Comparison of ENCODE assay signal across 8 mouse cellular contexts in the genomic region with DNA sequence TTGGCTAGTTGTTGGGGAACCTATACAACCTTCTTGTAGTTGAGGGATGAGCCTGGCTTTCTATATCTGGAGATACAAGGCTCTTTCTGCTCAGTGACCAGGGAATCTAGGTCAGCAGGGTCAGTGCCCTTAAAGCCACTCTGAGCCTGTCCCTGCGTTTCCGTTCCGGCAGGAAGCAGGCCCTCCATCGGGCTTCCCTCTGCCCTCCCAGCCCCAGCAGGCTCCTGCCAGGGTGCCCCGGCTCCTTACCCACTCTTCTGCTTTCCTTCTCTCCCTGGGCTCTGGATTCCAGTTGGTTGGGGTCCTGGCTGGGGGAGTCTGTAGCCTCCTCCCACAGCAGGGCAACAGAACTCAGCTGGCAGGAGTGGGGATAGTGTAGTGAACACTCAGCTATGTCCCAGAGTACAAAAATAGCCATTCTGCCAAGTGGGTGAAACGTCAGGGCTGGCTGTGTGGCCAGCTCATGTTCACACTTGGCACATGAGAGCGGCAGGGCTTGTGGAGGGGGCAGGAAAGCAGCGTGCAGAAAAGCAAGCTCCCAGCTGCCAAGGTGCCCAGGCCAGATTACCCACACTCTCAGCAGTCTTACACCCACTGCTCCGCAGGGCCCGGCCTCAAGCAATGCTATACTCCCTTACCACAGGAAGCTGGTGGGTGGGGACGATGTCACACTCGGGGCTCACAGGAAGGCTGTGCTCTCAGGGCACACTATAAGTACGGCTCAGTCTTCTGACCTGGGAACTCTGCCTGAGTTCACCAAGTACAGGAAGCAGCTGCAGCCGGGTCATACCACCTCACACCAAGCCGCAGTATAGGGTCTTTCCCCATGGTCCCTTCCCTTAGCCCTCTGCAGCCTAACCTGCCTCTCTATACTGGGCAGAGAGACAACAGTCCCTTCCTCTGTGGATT. TPM values are rescaled to one million over a fixed set of nuclear protein-coding genes. Genes with fewer than 3 reads are reported as not detected.
A peak's percentile ranks its signal among the peaks of the same experiment; 100 is the strongest.
DNase-seq lines count a peak whose midpoint lies in the region; ATAC-seq and TF ChIP-seq lines count a peak whose summit lies in the region.

No protein-coding gene starts in this region.

- WGBS in cerebellum, adult 2 months: 5% methylated on average over 15 of the region's 15 CpGs
- 72% methylated on average over 15 of the region's 15 CpGs for WGBS in hindbrain, embryonic 16.5 days

- no peak for TF ChIP-seq POLR2A in cerebellum, adult 2 months (IDR thresholded peaks at IDR 0.05; ENCODE audit: borderline replicate concordance, insufficient read depth, low read length)

- no peaks in the 10 kb centered on the region for H3K36me3 ChIP-seq in hindbrain, embryonic 16.5 days (ENCODE audit: control insufficient read depth, insufficient read depth, low read length)

- peak overlapping the region; percentile 88 for H3K27ac ChIP-seq in cerebellum, adult 2 months (ENCODE audit: insufficient read depth, low read length)
- peak overlapping the region; percentile 92 for H3K27ac ChIP-seq in gastrocnemius, adult 2 months
- peak overlapping the region; percentile 71 for H3K27ac ChIP-seq in hindbrain, embryonic 16.5 days (ENCODE audit: low read depth, low read length)

- peak; percentile 91 for ATAC-seq in hindbrain, embryonic 16.5 days

- DNase-seq in adrenal gland, adult (ENCODE audit: inconsistent age in 2 of 2, low spot score in 1 of 2): peak; percentile 90 to 96
- peak; percentile 80 to 85 for DNase-seq in cerebellum, adult 2 months
- peak; percentile 91 for DNase-seq in gastrocnemius, adult 2 months
- DNase-seq in left cerebral cortex, adult 11 months (ENCODE audit: low spot score): peak; percentile 66
- peak; percentile 88 for DNase-seq in lung, postnatal 10 days
- DNase-seq in right cerebral cortex, postnatal 25 days: peak; percentile 68
- DNase-seq in urinary bladder, postnatal 4 days (ENCODE audit: low spot score in 2 of 2): peak; percentile 40 to 65

- no peak overlapping the region for H3K4me3 ChIP-seq in cerebellum, adult 2 months (replicated peaks; ENCODE audit: insufficient read depth, low read depth, low read length)
- H3K4me3 ChIP-seq in gastrocnemius, adult 2 months: peak overlapping the region; percentile 70
- no peak overlapping the region for H3K4me3 ChIP-seq in hindbrain, embryonic 16.5 days (ENCODE audit: low read length)

- peak overlapping the region; percentile 11; the same call in 1 of the 2 replicates for H3K4me2 ChIP-seq in hindbrain, embryonic 16.5 days (ENCODE audit: low read length)

- intact Hi-C loops in gastrocnemius, adult 2 months (cut with DNase I): no loop called here

- no peaks in the 10 kb centered on the region for H3K9me3 ChIP-seq in hindbrain, embryonic 16.5 days (ENCODE audit: control insufficient read depth, low read length)

- peaks cover 28% of the 10 kb centered on the region for H3K4me1 ChIP-seq in cerebellum, adult 2 months (ENCODE audit: control insufficient read depth, insufficient read depth, low read length)
- no peaks in the 10 kb centered on the region; the same call in 1 of the 2 replicates for H3K4me1 ChIP-seq in hindbrain, embryonic 16.5 days (ENCODE audit: control insufficient read depth, insufficient read depth, low read depth, low read length)

- H3K9ac ChIP-seq in hindbrain, embryonic 16.5 days (ENCODE audit: low read depth, low read length): no peak overlapping the region

- TF ChIP-seq CTCF in cerebellum, adult 2 months (IDR thresholded peaks at IDR 0.05; ENCODE audit: borderline replicate concordance, insufficient read depth, low read depth, low read length): no peak
- no peak for TF ChIP-seq CTCF in gastrocnemius, adult 2 months (IDR thresholded peaks at IDR 0.05)

- no peaks in the 10 kb centered on the region for H3K27me3 ChIP-seq in cerebellum, adult 2 months (ENCODE audit: control insufficient read depth, insufficient read depth, low read length)
- no peaks in the 10 kb centered on the region for H3K27me3 ChIP-seq in hindbrain, embryonic 16.5 days (replicated peaks; ENCODE audit: control insufficient read depth, insufficient read depth, low read length)

RNA-seq across cellular contexts. Expression of gene Trappc10, which starts 53.4 kb away (rescaled TPM):
- 74.3 and 75.0 TPM in 2 replicates for polyA plus RNA-seq in cerebellum, adult 2 months (2012; rRNA removed)
- total RNA-seq in gastrocnemius, adult 2 months (2021): 10 to 100 TPM; 37.9 to 40.1 TPM
- polyA plus RNA-seq in hindbrain, embryonic 16.5 days (2015; fragmentation: Nextera tagmentation; extraction: Ambion mirVana): 11.3 and 21.5 TPM in 2 replicates

RNA-seq across cellular contexts. Expression of gene Agpat3, which starts 54.5 kb away (rescaled TPM):
- 246 and 256 TPM in 2 replicates for polyA plus RNA-seq in cerebellum, adult 2 months (2012; rRNA removed)
- total RNA-seq in gastrocnemius, adult 2 months (2021): 100 to 1,000 TPM; 108 to 135 TPM
- polyA plus RNA-seq in hindbrain, embryonic 16.5 days (2015; fragmentation: Nextera tagmentation; extraction: Ambion mirVana): 44.0 and 70.1 TPM in 2 replicates
